ENCODE assay signal across 18 mouse cellular contexts in genomic region chr10:60170326-60171089, GRCm38 (mm10). TPM values are rescaled to one million over a fixed set of nuclear protein-coding genes. Genes with fewer than 3 reads are reported as not detected.
DNase-seq lines count a peak whose midpoint lies in the region; ATAC-seq and TF ChIP-seq lines count a peak whose summit lies in the region.
"Had no signal": no experiment of that assay in that cellular context is flagged by ENCODE, and none has a peak within 500 bp of the region (broad histone marks: within the 10 kb centered on the region; RNA-seq: fewer than 3 reads in every experiment).

No protein-coding gene starts in this region.

- peak; percentile 39 for DNase-seq in midbrain, embryonic 11.5 days (ENCODE audit: low spot score, missing footprints)
- peak; percentile 54 for DNase-seq in CH12.LX (ENCODE audit: extremely low read depth)
- peak; percentile 74 to 89 for DNase-seq in adrenal gland, adult (ENCODE audit: inconsistent age in 2 of 2, low spot score in 1 of 2)
- no peak for DNase-seq in heart, adult 11 months
- DNase-seq in retina, postnatal 1 day = no peak
- DNase-seq: cerebellum, adult 11 months; cerebellum, postnatal 14 days; gastrocnemius, postnatal 36 days; lung, adult 18-20 months; lung, postnatal 36 days had no signal

- TF ChIP-seq POLR2A in CH12.LX (IDR thresholded peaks at IDR 0.05; ENCODE audit: low read depth, low read length) = 0 out of 2 replicates have a peak, but pooled peaks have one; percentile 1
- no peak for TF ChIP-seq POLR2A in small intestine, adult 2 months (IDR thresholded peaks at IDR 0.05; ENCODE audit: low read depth, low read length)

- no peaks in the 10 kb centered on the region for H3K36me3 ChIP-seq in midbrain, embryonic 11.5 days (ENCODE audit: control insufficient read depth, insufficient read depth, low read length)
- no peaks in the 10 kb centered on the region for H3K36me3 ChIP-seq in midbrain, embryonic 15.5 days (replicated peaks)
- peaks cover 0 to 10% of the 10 kb centered on the region in 2 experiments for H3K36me3 ChIP-seq in CH12.LX (replicated peaks in 1 of 2; ENCODE audit: control insufficient read depth in 1 of 2, insufficient read depth in 1 of 2, low read length in 1 of 2)
- no peaks in the 10 kb centered on the region for H3K36me3 ChIP-seq in small intestine, adult 2 months (ENCODE audit: control insufficient read depth, insufficient read depth, low read length)
- H3K36me3 ChIP-seq: limb, embryonic 15.5 days; midbrain, embryonic 12.5 days had no signal

- no peak overlapping the region for H3K9ac ChIP-seq in midbrain, embryonic 11.5 days (ENCODE audit: low read length)
- no peak overlapping the region for H3K9ac ChIP-seq in midbrain, embryonic 15.5 days
- no peak overlapping the region for H3K9ac ChIP-seq in CH12.LX (ENCODE audit: insufficient read depth, low read depth)
- H3K9ac ChIP-seq: hindbrain, embryonic 14.5 days; limb, embryonic 15.5 days; midbrain, embryonic 12.5 days had no signal

- H3K79me2 ChIP-seq in CH12.LX (replicated peaks; ENCODE audit: control insufficient read depth, extremely low read depth, insufficient read depth, poor library complexity, severe bottlenecking) = no peaks in the 10 kb centered on the region

- no peaks in the 10 kb centered on the region for H3K4me1 ChIP-seq in midbrain, embryonic 11.5 days (ENCODE audit: control insufficient read depth, insufficient read depth, low read length)
- H3K4me1 ChIP-seq in midbrain, embryonic 15.5 days = no peaks in the 10 kb centered on the region
- H3K4me1 ChIP-seq in CH12.LX (ENCODE audit: control insufficient read depth in 1 of 2, insufficient read depth in 2 of 2) = peaks cover 30 to 56% of the 10 kb centered on the region in 2 experiments
- H3K4me1 ChIP-seq in small intestine, adult 2 months (ENCODE audit: control insufficient read depth, insufficient read depth, insufficient read length, low read length) = no peaks in the 10 kb centered on the region
- H3K4me1 ChIP-seq: midbrain, embryonic 12.5 days had no signal

- TF ChIP-seq EP300 in CH12.LX (IDR thresholded peaks at IDR 0.05; ENCODE audit: low read length) = no peak

- no peak for ATAC-seq in midbrain, embryonic 11.5 days (ENCODE audit: low FRiP score)
- no peak for ATAC-seq in midbrain, embryonic 15.5 days (replicated peaks)
- ATAC-seq: intestine, embryonic 16.5 days had no signal

- TF ChIP-seq RAD21 in CH12.LX (IDR thresholded peaks at IDR 0.05; ENCODE audit: low read depth, low read length) = no peak

- TF ChIP-seq CTCF in CH12.LX (conservative IDR thresholded peaks at IDR 0.05 in 1 of 2, IDR thresholded peaks at IDR 0.05 in 1 of 2; ENCODE audit: low read depth in 2 of 2, low read length in 2 of 2) = no peak
- TF ChIP-seq CTCF in small intestine, adult 2 months (IDR thresholded peaks at IDR 0.05; ENCODE audit: extremely low read depth, insufficient read length, insufficient replicate concordance, low read depth, low read length) = no peak

- no peaks in the 10 kb centered on the region for H3K27me3 ChIP-seq in midbrain, embryonic 11.5 days (ENCODE audit: control insufficient read depth, insufficient read depth, low read length)
- H3K27me3 ChIP-seq in midbrain, embryonic 15.5 days (replicated peaks) = no peaks in the 10 kb centered on the region
- H3K27me3 ChIP-seq in CH12.LX (replicated peaks) = no peaks in the 10 kb centered on the region
- H3K27me3 ChIP-seq in small intestine, adult 2 months (ENCODE audit: control insufficient read depth, insufficient read depth, low read length) = no peaks in the 10 kb centered on the region
- H3K27me3 ChIP-seq: limb, embryonic 15.5 days; midbrain, embryonic 12.5 days had no signal

- 83% methylated on average over 10 of the region's 10 CpGs for WGBS in midbrain, embryonic 11.5 days
- WGBS in midbrain, embryonic 15.5 days = 82% methylated on average over 10 of the region's 10 CpGs
- WGBS in small intestine, adult 2 months = 81% methylated on average over 10 of the region's 10 CpGs

- H3K4me2 ChIP-seq in midbrain, embryonic 11.5 days = no peak overlapping the region
- no peak overlapping the region for H3K4me2 ChIP-seq in midbrain, embryonic 15.5 days
- H3K4me2 ChIP-seq in CH12.LX (ENCODE audit: insufficient read depth, low read depth, poor library complexity, severe bottlenecking) = no peak overlapping the region
- H3K4me2 ChIP-seq: heart, embryonic 11.5 days; hindbrain, embryonic 14.5 days; limb, embryonic 15.5 days; midbrain, embryonic 12.5 days had no signal

- H3K4me3 ChIP-seq in midbrain, embryonic 11.5 days (ENCODE audit: low read depth, low read length) = no peak overlapping the region
- H3K4me3 ChIP-seq in midbrain, embryonic 15.5 days = no peak overlapping the region
- peak overlapping the region in 1 of 3 experiments; percentile 50 for H3K4me3 ChIP-seq in CH12.LX (replicated peaks in 1 of 3; ENCODE audit: low read depth in 2 of 3, low read length in 2 of 3, poor library complexity in 1 of 3)
- no peak overlapping the region for H3K4me3 ChIP-seq in small intestine, adult 2 months (ENCODE audit: low read depth, low read length)
- H3K4me3 ChIP-seq: limb, embryonic 15.5 days; midbrain, embryonic 12.5 days had no signal

- H3K9me3 ChIP-seq in midbrain, embryonic 11.5 days (ENCODE audit: control insufficient read depth, low read length) = no peaks in the 10 kb centered on the region
- H3K9me3 ChIP-seq in midbrain, embryonic 15.5 days = no peaks in the 10 kb centered on the region
- peaks cover 35% of the 10 kb centered on the region for H3K9me3 ChIP-seq in CH12.LX (replicated peaks; ENCODE audit: low read length)
- H3K9me3 ChIP-seq: limb, embryonic 15.5 days; midbrain, embryonic 12.5 days had no signal

- no peak overlapping the region for H3K27ac ChIP-seq in midbrain, embryonic 11.5 days (ENCODE audit: low read depth, low read length)
- no peak overlapping the region for H3K27ac ChIP-seq in midbrain, embryonic 15.5 days
- peak overlapping the region; percentile 78 for H3K27ac ChIP-seq in CH12.LX (ENCODE audit: insufficient read depth, low read depth)
- peak overlapping the region; percentile 72 for H3K27ac ChIP-seq in small intestine, adult 2 months (ENCODE audit: insufficient read depth, low read depth, low read length)
- H3K27ac ChIP-seq: hindbrain, embryonic 14.5 days; limb, embryonic 15.5 days; midbrain, embryonic 12.5 days had no signal

- in situ Hi-C loops in CH12.LX (cut with MboI; ENCODE audit: low pct_ligation_motif_present, low pct_unique_long_range_greater_than_20kb, low sequenced_read_pairs) = no loop called here

- dilution Hi-C loops in CH12.LX (cut with MboI; ENCODE audit: extremely low pct_ligation_motif_present, extremely low pct_unique_long_range_greater_than_20kb, low sequenced_read_pairs) = no loop called here

TF ChIP-seq in CH12.LX, 34 proteins besides CTCF, POLR2A, EP300 and RAD21:
- no peak for TF ChIP-seq RCOR1 (conservative IDR thresholded peaks at IDR 0.05; ENCODE audit: low read depth, low read length)
- TF ChIP-seq JUN (IDR thresholded peaks at IDR 0.05; ENCODE audit: insufficient read depth, low read depth, low read length) = no peak
- no peak for TF ChIP-seq SIN3A (IDR thresholded peaks at IDR 0.05; ENCODE audit: low read length)
- no peak for TF ChIP-seq MYC (IDR thresholded peaks at IDR 0.05; ENCODE audit: low read depth, low read length)
- TF ChIP-seq JUND (conservative IDR thresholded peaks at IDR 0.05; ENCODE audit: low read depth, low read length) = no peak
- peak; percentile 27 for TF ChIP-seq ELF1 (IDR thresholded peaks at IDR 0.05; ENCODE audit: low read depth, low read length)
- TF ChIP-seq PAX5 (IDR thresholded peaks at IDR 0.05; ENCODE audit: low read length) = no peak
- TF ChIP-seq USF2 (conservative IDR thresholded peaks at IDR 0.05; ENCODE audit: low read depth, low read length) = no peak
- TF ChIP-seq CHD2 (IDR thresholded peaks at IDR 0.05; ENCODE audit: low read length) = peak; percentile 75
- TF ChIP-seq USF1 (IDR thresholded peaks at IDR 0.05; ENCODE audit: low read depth, low read length) = no peak
- TF ChIP-seq BHLHE40 (IDR thresholded peaks at IDR 0.05; ENCODE audit: low read depth, low read length) = no peak
- no peak for TF ChIP-seq CHD1 (IDR thresholded peaks at IDR 0.05; ENCODE audit: low read depth, low read length)
- TF ChIP-seq MAZ (IDR thresholded peaks at IDR 0.05; ENCODE audit: low read depth, low read length) = no peak
- no peak for TF ChIP-seq MEF2A (IDR thresholded peaks at IDR 0.05; ENCODE audit: borderline replicate concordance, low read depth, low read length)

RNA-seq across cellular contexts. Expression of gene Chst3, which starts 48.6 kb away (rescaled TPM):
- polyA plus RNA-seq in midbrain, embryonic 11.5 days (2014; fragmentation: Nextera tagmentation; extraction: Ambion mirVana) = 0.97 and 1.2 TPM in 2 replicates
- 1.1 and 1.6 TPM in 2 replicates for polyA plus RNA-seq in midbrain, embryonic 15.5 days (2015; fragmentation: Nextera tagmentation; extraction: Ambion mirVana)
- 4.4 and 5.2 TPM in 2 replicates for total RNA-seq in CH12.LX (2012; rRNA removed)
- total RNA-seq in CH12.LX (2014; rRNA removed) = 7.4 and 7.5 TPM in 2 replicates
- 11.0 and 12.2 TPM in 2 replicates for polyA plus RNA-seq in CH12.LX (2012; ENCODE audit: insufficient read length, low read depth)
- polyA plus RNA-seq in small intestine, adult 2 months (2012; rRNA removed) = 1.8 and 4.2 TPM in 2 replicates
- total RNA-seq: MEL had no signal

Comparison
In these comparisons a context has a peak if more than half of its experiments do, and no peak if none do; other contexts are left out.
1. DNase-seq: peak in midbrain, embryonic 11.5 days (single experiment), CH12.LX (single experiment) and adrenal gland, adult (2 of 2); none in heart, adult 11 months (single experiment) and retina, postnatal 1 day (single experiment).
2. H3K27ac ChIP-seq: peak in CH12.LX (single experiment) and small intestine, adult 2 months (single experiment); none in midbrain, embryonic 11.5 days (single experiment) and midbrain, embryonic 15.5 days (single experiment).